Mouse (Mus musculus): ENCODE results near the gene Nfatc4. TPM values are rescaled to one million over a fixed set of nuclear protein-coding genes. Genes with fewer than 3 reads are reported as not detected.

Gene Nfatc4
- total RNA-seq, 2 experiments from 2014 or later, result 47.0 to 49.4 TPM

- peak in 1 of 2 experiments; percentile 0 for DNase-seq (ENCODE audit: low spot score in 2 of 2)
Observed at GRCm38 (mm10) chr14:55819845-55820405, 3.0 kb upstream of the Nfatc4 start.

DNA sequence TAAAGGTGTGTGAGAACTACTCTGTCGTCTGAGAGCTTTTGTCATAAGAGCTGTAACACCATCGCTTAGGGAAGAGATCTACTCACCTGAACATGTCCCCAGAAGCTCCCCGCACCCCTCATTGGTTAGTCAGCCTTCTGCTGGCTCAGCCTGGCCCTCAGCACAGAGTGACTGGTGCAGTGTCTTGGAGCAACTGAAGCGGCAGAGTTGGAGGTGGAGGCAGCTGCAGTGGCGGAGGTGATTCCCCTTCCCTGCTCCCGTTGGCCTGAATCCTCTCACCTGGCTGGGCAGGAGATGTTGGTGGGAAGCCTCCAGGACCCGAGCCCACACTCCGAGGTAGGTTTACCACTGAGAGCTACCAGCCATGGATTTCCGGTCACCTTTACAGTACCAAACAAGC, 2.4 kb upstream of the Nfatc4 start:
- DNase-seq (ENCODE audit: low spot score in 2 of 2), result peak in 1 of 2 experiments; percentile 1

DNA sequence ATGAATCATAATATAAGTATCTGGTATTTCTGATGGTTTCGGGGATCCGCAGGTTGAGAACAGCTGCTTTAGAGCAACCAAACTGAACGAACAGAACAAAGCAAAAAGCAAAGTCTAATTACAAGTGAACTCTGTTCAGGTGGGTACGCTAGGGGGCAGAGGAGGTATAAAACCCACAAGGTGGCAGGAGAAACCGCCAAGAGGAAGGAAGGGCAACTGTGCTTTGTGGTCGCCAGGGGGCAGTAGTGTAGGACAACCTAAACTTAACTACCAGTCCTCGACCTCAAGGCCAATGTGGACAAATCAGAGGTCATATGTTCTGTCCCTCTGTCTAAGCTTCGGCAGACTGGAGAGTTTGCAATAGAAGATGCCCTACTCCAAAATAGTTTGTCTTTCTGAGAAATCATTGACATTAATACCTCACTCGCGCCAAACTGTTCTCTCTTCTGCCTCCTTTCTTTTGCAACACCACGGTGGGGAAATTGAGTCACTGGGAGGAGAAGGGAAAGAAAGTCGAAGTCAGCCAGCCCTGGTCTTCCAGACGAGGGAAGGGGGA, 431 bp upstream of the Nfatc4 start:
- peak in 1 of 2 experiments; percentile 54 for DNase-seq (ENCODE audit: low spot score in 2 of 2)

DNA sequence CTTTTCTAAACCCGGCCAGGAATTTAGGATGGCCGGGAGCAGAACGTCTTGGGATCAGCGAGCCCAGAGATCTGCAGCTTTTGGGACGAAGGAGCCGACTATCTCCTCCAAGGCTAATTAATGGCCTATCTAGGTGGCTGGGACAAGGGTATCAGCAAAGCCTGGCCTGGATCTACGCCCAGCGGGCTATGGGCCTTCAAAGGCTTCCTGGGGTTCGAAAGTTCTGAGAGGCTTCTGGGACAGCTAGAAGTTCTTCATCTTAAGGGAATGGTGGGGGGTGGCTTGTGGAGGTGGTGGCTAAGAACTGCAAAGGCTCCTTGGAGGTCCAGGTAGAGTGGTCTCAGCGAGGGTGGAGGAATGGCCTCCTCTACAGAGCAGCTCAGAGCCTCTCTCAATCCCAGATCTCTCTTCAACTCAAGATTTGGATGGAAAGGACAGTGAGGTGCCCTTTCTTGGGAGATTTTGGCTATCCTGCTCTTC, 1.1 kb downstream of the Nfatc4 start:
- DNase-seq (ENCODE audit: low spot score in 2 of 2), result peak in 1 of 2 experiments; percentile 10

DNA sequence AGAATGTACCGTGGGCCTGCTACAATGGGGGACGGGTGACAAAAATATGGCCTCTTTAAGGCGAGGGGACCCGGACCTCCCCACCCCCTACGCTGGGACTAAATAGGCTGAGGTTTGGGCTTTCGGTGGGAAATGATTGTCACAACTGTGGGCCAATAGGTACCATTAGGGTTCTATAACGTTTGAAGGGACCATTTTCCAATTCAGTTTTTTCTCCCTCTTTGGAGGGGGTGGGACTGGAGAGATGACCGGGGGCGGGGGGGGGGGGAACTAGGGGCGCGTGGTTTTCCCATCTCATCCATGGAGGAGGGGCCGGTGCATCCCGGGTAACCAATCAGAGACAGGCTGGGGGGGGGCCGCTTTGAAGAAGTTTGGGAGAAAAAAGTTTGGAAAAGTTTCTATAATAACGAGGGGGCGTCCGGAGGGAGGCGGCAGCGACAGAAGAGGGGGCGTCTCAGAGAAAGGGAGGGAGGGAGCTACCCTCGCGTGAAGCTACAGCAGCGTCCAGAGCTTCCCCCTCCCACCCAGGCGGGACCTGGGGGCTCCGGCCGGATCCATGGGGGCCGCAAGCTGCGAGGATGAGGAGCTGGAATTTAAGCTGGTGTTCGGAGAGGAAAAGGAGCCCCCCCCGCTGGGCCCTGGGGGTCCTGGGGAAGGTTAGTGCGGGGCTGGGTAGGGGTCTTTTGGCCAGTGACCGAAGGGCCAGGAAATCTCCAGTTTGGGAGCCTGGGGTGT, 1.7 kb downstream of the Nfatc4 start:
- DNase-seq (ENCODE audit: low spot score in 2 of 2), result peak in 1 of 2 experiments; percentile 19

DNA sequence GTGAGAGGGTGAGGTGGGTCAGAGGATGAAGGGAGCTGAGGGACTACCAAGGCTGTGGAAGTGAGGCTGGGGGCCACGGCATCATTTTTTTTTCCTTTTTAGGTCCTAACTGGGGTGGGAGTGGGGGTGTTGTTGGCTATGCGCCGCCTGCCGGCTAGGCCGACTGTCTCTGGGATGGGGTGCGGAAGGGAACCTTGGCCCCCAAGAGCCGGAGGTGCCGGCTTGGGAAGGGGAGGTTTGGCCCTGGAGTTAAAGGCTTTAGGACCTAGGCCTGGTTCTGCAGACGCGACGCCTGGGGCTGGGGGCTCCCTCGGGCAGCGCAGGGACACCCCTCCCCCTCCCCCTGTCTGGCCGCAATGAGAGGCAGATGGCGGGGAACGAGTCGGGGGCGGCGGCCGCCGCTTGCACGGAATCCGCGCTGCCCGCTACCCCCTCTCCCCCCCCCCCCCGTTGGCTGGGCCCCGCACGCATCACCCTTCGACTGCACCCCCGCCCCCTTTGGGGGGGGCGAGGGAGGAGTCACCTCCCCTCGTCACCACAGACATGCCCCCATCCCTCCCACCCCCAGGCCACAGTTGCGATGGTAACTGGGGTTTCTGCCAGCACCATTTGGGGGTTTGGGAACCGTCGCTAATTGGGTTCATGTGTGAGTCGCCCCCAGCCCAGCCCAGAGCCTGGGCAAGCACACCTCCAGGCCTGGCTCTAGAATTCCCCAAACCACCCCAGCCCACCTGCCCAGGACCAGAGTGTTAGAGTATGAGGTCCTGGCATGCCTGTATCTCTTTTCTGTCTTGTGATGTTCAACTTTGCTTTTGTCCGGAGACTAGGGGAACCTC, 2.5 kb downstream of the Nfatc4 start:
- no peak for DNase-seq (ENCODE audit: low spot score in 2 of 2)

DNA sequence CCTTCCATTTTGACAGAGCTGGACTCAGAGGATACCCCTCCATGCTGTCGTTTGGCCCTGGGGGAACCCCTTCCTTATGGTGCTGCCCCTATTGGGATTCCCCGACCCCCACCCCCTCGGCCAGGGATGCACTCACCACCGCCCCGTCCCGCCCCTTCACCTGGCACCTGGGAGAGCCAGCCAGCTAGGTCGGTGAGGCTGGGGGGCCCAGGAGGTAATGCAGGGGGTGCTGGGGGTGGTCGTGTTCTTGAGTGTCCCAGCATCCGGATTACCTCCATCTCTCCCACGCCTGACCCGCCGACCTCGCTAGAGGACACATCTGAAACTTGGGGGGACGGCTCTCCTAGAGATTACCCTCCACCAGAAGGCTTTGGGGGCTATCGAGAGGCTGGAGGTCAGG, 3.2 kb downstream of the Nfatc4 start:
- DNase-seq (ENCODE audit: low spot score in 2 of 2), result no peak

GRCm38 (mm10) chr14:55826551-55827340, 3.8 kb downstream of the Nfatc4 start:
- no peak for DNase-seq (ENCODE audit: low spot score in 2 of 2)

DNA sequence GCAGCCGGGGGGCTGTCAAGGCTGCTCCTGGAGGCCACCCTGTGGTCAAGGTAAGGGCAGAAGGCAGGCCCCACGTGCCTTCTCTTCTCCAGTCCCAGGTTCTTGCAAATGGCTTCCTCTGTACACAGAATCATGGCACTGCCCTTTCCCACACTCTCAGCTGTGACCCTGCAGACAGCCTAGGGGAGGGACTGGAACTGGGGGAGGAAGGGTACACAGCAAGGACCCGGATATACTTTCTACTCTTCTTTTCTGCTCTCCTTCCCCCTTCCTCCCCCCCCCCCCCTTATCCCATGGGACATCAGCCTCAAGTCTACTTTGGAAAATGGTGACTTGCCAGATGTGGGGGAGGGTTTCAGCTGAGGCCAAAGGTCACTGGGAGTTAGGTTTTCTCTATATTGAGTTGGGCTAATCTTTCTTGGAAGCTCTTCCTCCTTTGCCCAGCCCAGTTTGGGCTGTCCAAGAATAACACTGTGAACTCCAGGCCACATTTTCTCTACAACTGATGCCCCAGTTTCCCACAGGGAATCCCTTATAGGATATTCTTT, 5.8 kb downstream of the Nfatc4 start:
- DNase-seq (ENCODE audit: low spot score in 2 of 2), result no peak

DNA sequence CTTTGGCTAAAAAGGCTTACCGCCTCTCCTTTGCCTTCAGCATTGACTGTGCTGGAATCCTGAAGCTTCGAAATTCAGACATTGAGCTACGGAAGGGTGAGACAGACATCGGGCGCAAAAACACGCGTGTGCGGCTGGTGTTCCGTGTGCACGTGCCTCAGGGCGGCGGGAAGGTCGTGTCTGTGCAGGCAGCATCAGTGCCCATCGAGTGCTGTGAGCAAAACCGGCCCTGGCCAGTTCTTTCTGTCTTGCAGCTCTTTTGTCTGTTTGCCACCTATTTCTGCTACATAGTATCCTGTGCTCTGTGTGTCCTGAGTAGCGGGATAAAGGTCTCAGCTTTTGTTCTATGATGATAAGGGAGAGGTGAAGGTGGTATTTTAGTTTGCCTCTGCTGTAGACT, 6.9 kb downstream of the Nfatc4 start:
- no peak for DNase-seq (ENCODE audit: low spot score in 2 of 2)

DNA sequence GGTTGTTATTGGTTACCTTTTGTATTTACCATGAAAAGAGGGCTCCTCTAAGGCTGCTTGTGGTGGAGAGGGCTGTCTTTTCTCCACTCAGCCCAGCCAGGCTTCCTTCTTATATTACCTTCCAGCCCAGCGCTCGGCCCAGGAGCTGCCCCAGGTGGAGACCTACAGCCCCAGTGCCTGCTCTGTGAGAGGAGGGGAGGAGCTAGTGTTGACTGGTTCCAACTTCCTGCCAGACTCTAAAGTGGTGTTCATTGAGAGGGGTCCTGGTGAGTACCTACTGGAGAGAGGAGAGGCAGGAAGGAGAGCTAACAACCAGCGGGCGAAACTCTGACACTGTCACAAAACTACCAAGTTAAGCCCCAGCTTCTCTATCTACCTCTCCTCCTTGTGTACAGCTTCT, 7.4 kb downstream of the Nfatc4 start:
- no peak for DNase-seq (ENCODE audit: low spot score in 2 of 2)

- DNase-seq (ENCODE audit: low spot score in 2 of 2), result no peak
Observed at GRCm38 (mm10) chr14:55833126-55833525, 10.2 kb downstream of the Nfatc4 start.

GRCm38 (mm10) chr14:55834808-55835533, 12.0 kb downstream of the Nfatc4 start:
- no peak for DNase-seq (ENCODE audit: low spot score in 2 of 2)

GRCm38 (mm10) chr14:55838312-55838711, 15.4 kb downstream of the Nfatc4 start:
- no peak for DNase-seq (ENCODE audit: low spot score in 2 of 2)

DNA sequence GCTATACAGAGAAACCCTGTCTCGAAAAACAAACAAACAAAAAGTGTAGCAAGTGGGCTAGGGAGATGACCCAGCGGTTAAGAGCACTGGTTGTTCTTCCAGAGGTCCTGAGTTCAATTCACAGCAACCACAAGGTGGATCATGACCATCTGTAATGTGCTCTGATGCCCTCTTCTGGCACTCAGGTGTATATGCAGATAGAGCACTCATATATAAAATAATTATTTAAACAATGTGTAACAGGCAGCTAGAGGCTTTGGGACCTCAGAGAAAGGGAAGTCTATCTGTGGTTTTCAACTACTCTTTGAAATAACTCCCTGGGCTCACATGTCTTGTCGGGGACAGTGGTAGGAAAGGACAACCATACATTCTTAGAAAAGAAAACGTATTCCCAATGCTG, 15.8 kb downstream of the Nfatc4 start:
- DNase-seq (ENCODE audit: low spot score in 2 of 2), result no peak

DNA sequence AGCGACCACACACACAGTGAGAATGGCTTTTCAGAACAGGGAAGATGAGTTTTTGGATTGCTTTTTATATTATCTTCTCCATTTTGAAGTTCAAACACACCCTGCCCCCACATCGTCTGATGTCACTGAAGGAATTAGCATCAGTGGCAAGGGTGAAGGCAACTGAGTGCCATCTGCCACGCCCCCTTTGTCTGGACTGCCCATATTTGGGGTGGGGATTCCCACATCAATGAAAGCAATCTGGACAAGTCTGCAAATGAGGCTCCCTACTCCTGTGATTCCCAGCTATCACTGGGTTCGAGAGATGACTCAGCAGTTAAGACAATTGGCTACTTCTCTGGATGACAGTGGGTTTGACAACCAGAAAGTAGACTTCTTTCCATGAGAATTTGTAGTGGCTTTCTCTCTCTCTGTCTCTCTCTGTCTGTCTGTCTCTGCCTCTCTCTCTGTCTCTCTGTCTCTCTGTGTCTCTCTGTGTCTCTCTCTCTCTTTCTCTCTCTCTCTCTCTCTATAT, 18.0 kb downstream of the Nfatc4 start:
- DNase-seq (ENCODE audit: low spot score in 2 of 2), result no peak

GRCm38 (mm10) chr14:55842794-55843193, 19.9 kb downstream of the Nfatc4 start:
- no peak for DNase-seq (ENCODE audit: low spot score in 2 of 2)

GRCm38 (mm10) chr14:55845506-55846294, 22.8 kb downstream of the Nfatc4 start:
- no peak for DNase-seq (ENCODE audit: low spot score in 2 of 2)

DNA sequence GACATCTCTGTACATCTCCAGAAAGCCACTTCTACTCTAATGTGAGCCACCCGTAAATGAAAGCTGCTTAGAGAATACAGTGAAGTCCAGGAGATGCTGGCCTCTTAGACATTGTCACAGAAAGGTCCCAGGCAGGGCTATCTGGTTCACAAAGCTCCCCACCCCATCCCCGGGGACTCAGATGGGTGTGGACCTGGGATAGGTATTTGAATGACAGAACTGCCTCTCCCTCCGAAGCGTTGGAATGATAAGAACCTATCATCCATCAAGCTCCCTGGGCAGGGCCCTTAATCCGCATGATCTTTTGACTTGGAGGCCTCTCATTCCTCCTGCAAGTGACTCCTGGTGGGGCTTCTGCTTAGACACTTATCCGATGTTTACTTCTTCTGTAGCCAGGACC, 27.9 kb downstream of the Nfatc4 start:
- DNase-seq (ENCODE audit: low spot score in 2 of 2), result no peak
